Mouse (Mus musculus): ENCODE measurements around the gene Smpd3. TPM values are rescaled to one million over a fixed set of nuclear protein-coding genes. Genes with fewer than 3 reads are reported as not detected.

Gene Smpd3
- total and polyA plus RNA-seq, 2 experiments: 0.71 to 1.8 TPM

DNA sequence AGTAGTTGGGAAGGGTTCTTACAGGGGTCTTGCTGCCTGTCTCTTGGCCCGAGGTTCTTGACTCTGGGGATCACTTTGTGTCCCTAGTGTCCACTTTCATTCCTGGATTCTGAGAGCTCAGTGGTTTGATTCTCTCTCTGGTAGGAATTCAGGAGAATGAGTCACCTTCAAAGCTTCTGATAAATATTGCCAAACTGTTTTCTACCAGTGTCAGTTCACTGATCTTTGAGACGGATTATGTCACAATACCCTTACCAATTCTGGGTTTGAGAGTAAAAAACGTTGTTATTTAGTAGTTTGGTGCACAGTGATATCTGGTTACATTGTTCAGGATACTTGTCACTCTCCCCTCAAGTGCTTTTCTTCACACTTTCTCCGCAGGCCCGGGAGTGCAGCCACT lies 57.6 kb downstream of the Smpd3 start:
- H3K4me3 ChIP-seq (ENCODE audit: insufficient read depth, low read depth, low read length): no peak overlapping the region
- peaks cover 16% of the 10 kb centered on the region for H3K4me1 ChIP-seq (ENCODE audit: control insufficient read depth, insufficient read depth, low read length)
- 13% methylated on average over 5 of the region's 5 CpGs for WGBS
- H3K27ac ChIP-seq (replicated peaks; ENCODE audit: insufficient read depth, low read depth, low read length): peak overlapping the region; percentile 84
- H3K79me2 ChIP-seq (ENCODE audit: control insufficient read depth, insufficient read depth, low read length): no peaks in the 10 kb centered on the region
- TF ChIP-seq CTCF (IDR thresholded peaks at IDR 0.05; ENCODE audit: low read depth, low read length) (no peak), POLR2A (IDR thresholded peaks at IDR 0.05; ENCODE audit: extremely low read depth, insufficient read depth, low read length) (no peak)
- H3K9ac ChIP-seq (ENCODE audit: low read depth, low read length): peak overlapping the region; percentile 36
- no peaks in the 10 kb centered on the region for H3K27me3 ChIP-seq (ENCODE audit: control insufficient read depth, insufficient read depth, low read length)
- H3K36me3 ChIP-seq (ENCODE audit: control insufficient read depth, insufficient read depth, low read length): no peaks in the 10 kb centered on the region
- DNase-seq (ENCODE audit: extremely low read depth, low read depth, low spot score): peak; percentile 88

DNA sequence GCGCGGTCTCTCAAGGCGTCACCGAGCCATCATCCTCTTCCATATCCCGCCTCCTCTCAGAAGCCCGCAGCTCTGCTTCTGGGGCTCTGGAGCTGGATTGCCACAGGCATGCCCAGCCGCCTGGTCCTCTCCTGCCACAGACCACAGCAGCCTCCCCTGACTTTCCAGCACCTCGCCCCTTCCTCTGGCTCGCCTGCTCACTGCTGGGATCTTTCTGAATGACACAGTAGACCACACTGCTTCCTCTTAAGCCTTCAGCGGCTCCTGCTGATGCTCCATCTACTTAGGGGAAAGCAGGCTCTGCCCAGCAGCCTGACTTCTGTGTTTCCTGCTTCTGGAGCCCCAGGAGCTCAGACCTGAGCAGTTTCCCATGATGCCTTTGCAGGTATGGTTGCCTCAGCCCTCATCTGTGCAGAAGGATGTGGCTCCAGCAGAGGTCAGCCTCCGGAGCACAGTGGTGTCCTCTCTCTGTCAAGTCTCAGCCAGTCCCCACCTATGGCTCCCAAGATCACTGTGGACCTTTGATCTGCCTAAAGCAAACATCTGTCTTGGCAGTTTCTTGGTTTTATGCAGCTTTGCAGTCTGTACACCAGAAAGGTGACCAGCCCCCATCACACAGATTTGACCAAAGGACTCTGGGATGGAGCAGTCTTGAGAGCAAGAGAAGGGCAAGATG lies 59.3 kb downstream of the Smpd3 start:
- Histone ChIP-seq H3K27me3 (ENCODE audit: control insufficient read depth, insufficient read depth, low read length) (no peaks in the 10 kb centered on the region), H3K9ac (ENCODE audit: low read depth, low read length) (no peak overlapping the region), H3K36me3 (ENCODE audit: control insufficient read depth, insufficient read depth, low read length) (no peaks in the 10 kb centered on the region), H3K27ac (replicated peaks; ENCODE audit: insufficient read depth, low read depth, low read length) (no peak overlapping the region), H3K4me3 (ENCODE audit: insufficient read depth, low read depth, low read length) (no peak overlapping the region), H3K79me2 (ENCODE audit: control insufficient read depth, insufficient read depth, low read length) (no peaks in the 10 kb centered on the region), H3K4me1 (ENCODE audit: control insufficient read depth, insufficient read depth, low read length) (peaks cover 16% of the 10 kb centered on the region)
- DNase-seq (ENCODE audit: extremely low read depth, low read depth, low spot score): peak; percentile 41
- TF ChIP-seq CTCF (IDR thresholded peaks at IDR 0.05; ENCODE audit: low read depth, low read length) (peak; percentile 29), POLR2A (IDR thresholded peaks at IDR 0.05; ENCODE audit: extremely low read depth, insufficient read depth, low read length) (no peak)
- 81% methylated on average over 11 of the region's 11 CpGs for WGBS

DNA sequence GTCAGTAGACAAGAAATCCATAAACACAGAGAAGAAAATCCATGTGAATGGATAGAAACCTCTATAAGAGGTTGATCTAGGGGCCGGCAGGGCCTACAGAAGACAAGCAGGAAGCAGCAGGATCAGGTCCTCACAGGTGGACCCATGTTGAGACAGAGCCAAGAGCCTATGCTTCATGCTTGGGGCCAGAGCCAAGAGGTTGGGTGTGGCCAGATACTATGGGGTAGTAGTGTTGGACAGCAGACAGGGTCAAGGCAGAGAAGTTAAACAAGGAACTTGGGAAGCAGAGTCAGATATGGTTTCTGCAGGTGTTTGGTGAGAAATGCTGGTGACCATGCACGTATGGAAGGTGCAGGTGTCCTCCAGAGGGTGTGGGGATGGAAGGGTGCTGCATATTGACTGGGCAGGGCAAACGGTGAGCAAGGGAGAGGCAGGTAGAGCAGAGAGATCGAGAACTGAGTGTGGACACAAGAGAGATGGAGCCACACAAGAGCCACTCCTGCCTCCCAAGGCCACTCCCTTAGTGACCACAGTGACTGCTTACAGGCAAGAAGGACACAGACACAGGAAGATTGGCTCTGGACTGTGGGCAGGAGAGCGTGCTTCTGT lies 61.0 kb downstream of the Smpd3 start:
- Histone ChIP-seq H3K4me1 (ENCODE audit: control insufficient read depth, insufficient read depth, low read length) (peaks cover 16% of the 10 kb centered on the region), H3K4me3 (ENCODE audit: insufficient read depth, low read depth, low read length) (no peak overlapping the region), H3K27me3 (ENCODE audit: control insufficient read depth, insufficient read depth, low read length) (no peaks in the 10 kb centered on the region), H3K27ac (replicated peaks; ENCODE audit: insufficient read depth, low read depth, low read length) (no peak overlapping the region), H3K79me2 (ENCODE audit: control insufficient read depth, insufficient read depth, low read length) (no peaks in the 10 kb centered on the region), H3K36me3 (ENCODE audit: control insufficient read depth, insufficient read depth, low read length) (no peaks in the 10 kb centered on the region), H3K9ac (ENCODE audit: low read depth, low read length) (no peak overlapping the region)
- no peak for DNase-seq (ENCODE audit: extremely low read depth, low read depth, low spot score)
- TF ChIP-seq POLR2A (IDR thresholded peaks at IDR 0.05; ENCODE audit: extremely low read depth, insufficient read depth, low read length): no peak
- no peak for TF ChIP-seq CTCF (IDR thresholded peaks at IDR 0.05; ENCODE audit: low read depth, low read length)
- WGBS: 91% methylated on average over 5 of the region's 5 CpGs

DNA sequence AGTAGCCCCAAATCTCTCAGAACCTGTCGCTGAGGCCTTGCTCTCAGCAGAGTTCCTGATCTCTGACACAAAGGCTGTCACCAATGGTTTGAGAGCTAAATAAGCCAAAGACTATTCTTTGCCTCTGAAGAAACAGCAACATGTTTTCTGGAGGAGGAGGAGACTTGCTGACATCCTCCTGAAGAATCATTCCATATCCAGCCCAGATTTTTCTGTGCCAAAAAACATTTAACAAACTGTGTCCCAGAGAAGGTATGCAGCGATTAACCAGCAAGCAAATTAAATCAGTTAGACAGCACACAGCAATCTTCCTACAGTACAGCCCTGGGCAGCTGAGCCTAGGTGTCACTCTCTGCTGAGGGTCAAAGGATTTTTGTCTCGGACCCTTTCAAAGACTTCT lies 64.3 kb downstream of the Smpd3 start:
- TF ChIP-seq POLR2A (IDR thresholded peaks at IDR 0.05; ENCODE audit: extremely low read depth, insufficient read depth, low read length): no peak
- TF ChIP-seq CTCF (IDR thresholded peaks at IDR 0.05; ENCODE audit: low read depth, low read length): no peak
- Histone ChIP-seq H3K79me2 (ENCODE audit: control insufficient read depth, insufficient read depth, low read length) (no peaks in the 10 kb centered on the region), H3K36me3 (ENCODE audit: control insufficient read depth, insufficient read depth, low read length) (no peaks in the 10 kb centered on the region), H3K27ac (replicated peaks; ENCODE audit: insufficient read depth, low read depth, low read length) (no peak overlapping the region), H3K9ac (ENCODE audit: low read depth, low read length) (no peak overlapping the region), H3K27me3 (ENCODE audit: control insufficient read depth, insufficient read depth, low read length) (no peaks in the 10 kb centered on the region), H3K4me1 (ENCODE audit: control insufficient read depth, insufficient read depth, low read length) (peaks cover 2% of the 10 kb centered on the region; the same call in 1 of the 2 replicates), H3K4me3 (ENCODE audit: insufficient read depth, low read depth, low read length) (no peak overlapping the region)
- DNase-seq (ENCODE audit: extremely low read depth, low read depth, low spot score): no peak
- WGBS: 88% methylated on average over 3 of the region's 3 CpGs

DNA sequence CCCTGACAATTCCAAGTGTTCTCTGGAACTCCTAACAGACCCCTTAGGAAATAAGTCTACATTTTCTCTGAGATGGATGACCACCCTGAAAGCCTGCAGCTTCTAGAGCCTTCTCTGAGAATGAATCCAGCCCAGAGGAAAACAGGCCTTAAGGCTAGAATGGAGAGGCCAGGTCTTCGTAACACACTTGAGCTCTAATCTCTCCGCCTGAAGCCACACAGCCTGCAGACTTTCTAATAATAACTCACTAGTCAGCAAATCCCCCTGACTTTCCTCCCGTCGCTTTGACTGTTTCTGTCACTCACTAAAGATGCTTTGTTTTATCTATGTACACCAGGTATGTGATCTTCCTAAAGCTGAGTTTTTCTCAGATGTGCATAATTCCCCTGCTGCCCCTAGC lies 66.4 kb downstream of the Smpd3 start:
- Histone ChIP-seq H3K36me3 (ENCODE audit: control insufficient read depth, insufficient read depth, low read length) (no peaks in the 10 kb centered on the region), H3K4me1 (ENCODE audit: control insufficient read depth, insufficient read depth, low read length) (peaks cover under 1% of the 10 kb centered on the region; the same call in 1 of the 2 replicates), H3K27ac (replicated peaks; ENCODE audit: insufficient read depth, low read depth, low read length) (no peak overlapping the region), H3K79me2 (ENCODE audit: control insufficient read depth, insufficient read depth, low read length) (no peaks in the 10 kb centered on the region), H3K27me3 (ENCODE audit: control insufficient read depth, insufficient read depth, low read length) (no peaks in the 10 kb centered on the region), H3K9ac (ENCODE audit: low read depth, low read length) (no peak overlapping the region), H3K4me3 (ENCODE audit: insufficient read depth, low read depth, low read length) (no peak overlapping the region)
- WGBS: 84% methylated on average over 4 of the region's 4 CpGs
- no peak for TF ChIP-seq CTCF (IDR thresholded peaks at IDR 0.05; ENCODE audit: low read depth, low read length)
- TF ChIP-seq POLR2A (IDR thresholded peaks at IDR 0.05; ENCODE audit: extremely low read depth, insufficient read depth, low read length): no peak
- no peak for DNase-seq (ENCODE audit: extremely low read depth, low read depth, low spot score)

DNA sequence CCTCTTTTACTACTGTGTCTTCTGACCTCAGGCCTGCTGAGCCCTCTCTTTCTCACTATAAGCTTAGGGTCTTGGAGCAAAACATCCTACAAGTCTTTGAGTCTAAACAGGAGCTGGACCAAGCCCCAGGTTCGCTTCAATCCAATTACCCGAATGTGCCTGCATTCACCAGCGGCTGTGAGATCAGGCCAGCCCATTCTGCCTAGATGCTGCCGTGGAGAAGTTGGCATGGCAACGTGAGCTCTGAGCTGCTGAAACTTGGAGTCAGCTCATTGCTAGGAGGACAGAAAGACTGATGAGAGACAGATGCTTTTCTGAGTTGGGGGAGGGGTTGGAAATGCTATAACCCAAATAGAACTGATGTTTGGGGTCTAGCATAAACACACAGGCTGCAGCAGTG lies 67.0 kb downstream of the Smpd3 start:
- 76% methylated on average over 5 of the region's 5 CpGs for WGBS
- H3K27me3 ChIP-seq (ENCODE audit: control insufficient read depth, insufficient read depth, low read length): no peaks in the 10 kb centered on the region
- no peaks in the 10 kb centered on the region for H3K36me3 ChIP-seq (ENCODE audit: control insufficient read depth, insufficient read depth, low read length)
- H3K79me2 ChIP-seq (ENCODE audit: control insufficient read depth, insufficient read depth, low read length): no peaks in the 10 kb centered on the region
- TF ChIP-seq CTCF (IDR thresholded peaks at IDR 0.05; ENCODE audit: low read depth, low read length) (no peak), POLR2A (IDR thresholded peaks at IDR 0.05; ENCODE audit: extremely low read depth, insufficient read depth, low read length) (no peak)
- peaks cover 3% of the 10 kb centered on the region; the same call in 1 of the 2 replicates for H3K4me1 ChIP-seq (ENCODE audit: control insufficient read depth, insufficient read depth, low read length)
- H3K4me3 ChIP-seq (ENCODE audit: insufficient read depth, low read depth, low read length): no peak overlapping the region
- no peak for DNase-seq (ENCODE audit: extremely low read depth, low read depth, low spot score)
- H3K9ac ChIP-seq (ENCODE audit: low read depth, low read length): no peak overlapping the region
- H3K27ac ChIP-seq (replicated peaks; ENCODE audit: insufficient read depth, low read depth, low read length): no peak overlapping the region

Measured in liver, adult 2 months (tissue).